In genomic region chr16:44103806-44104766, GRCm38 (mm10) we compare ENCODE assay signal across 13 mouse cellular contexts. TPM values are rescaled to one million over a fixed set of nuclear protein-coding genes. Genes with fewer than 3 reads are reported as not detected.
DNase-seq lines count a peak whose midpoint lies in the region; ATAC-seq and TF ChIP-seq lines count a peak whose summit lies in the region.
"Had no signal": no experiment of that assay in that cellular context is flagged by ENCODE, and none has a peak within 500 bp of the region (broad histone marks: within the 10 kb centered on the region; RNA-seq: fewer than 3 reads in every experiment).

No protein-coding gene starts in this region.

- H3K4me1 ChIP-seq in forebrain, postnatal 0 days (ENCODE audit: insufficient read depth) = no peaks in the 10 kb centered on the region
- H3K4me1 ChIP-seq in forebrain, embryonic 14.5 days (ENCODE audit: control insufficient read depth, insufficient read depth, low read length) = no peaks in the 10 kb centered on the region
- H3K4me1 ChIP-seq in testis, adult 2 months (ENCODE audit: control insufficient read depth, insufficient read depth, low read length) = no peaks in the 10 kb centered on the region
- no peaks in the 10 kb centered on the region for H3K4me1 ChIP-seq in embryonic facial prominence, embryonic 10.5 days

- no peak for TF ChIP-seq POLR2A in testis, adult 2 months (IDR thresholded peaks at IDR 0.05; ENCODE audit: control insufficient read depth, low read depth, low read length)

- H3K36me3 ChIP-seq in forebrain, postnatal 0 days (ENCODE audit: insufficient read depth) = peaks cover 68% of the 10 kb centered on the region
- H3K36me3 ChIP-seq in forebrain, embryonic 14.5 days (ENCODE audit: control insufficient read depth, insufficient read depth, low read length) = peaks cover 79% of the 10 kb centered on the region
- peaks cover 3% of the 10 kb centered on the region; the same call in 1 of the 2 replicates for H3K36me3 ChIP-seq in testis, adult 2 months (ENCODE audit: control insufficient read depth, insufficient read depth, low read length)
- H3K36me3 ChIP-seq in embryonic facial prominence, embryonic 10.5 days (replicated peaks) = peaks cover 81% of the 10 kb centered on the region

- no peaks in the 10 kb centered on the region for H3K27me3 ChIP-seq in forebrain, postnatal 0 days (ENCODE audit: insufficient read depth, low read length)
- H3K27me3 ChIP-seq in forebrain, embryonic 14.5 days (replicated peaks; ENCODE audit: control insufficient read depth, insufficient read depth, low read length) = no peaks in the 10 kb centered on the region
- H3K27me3 ChIP-seq in testis, adult 2 months (ENCODE audit: control insufficient read depth, insufficient read depth, low read length) = no peaks in the 10 kb centered on the region
- H3K27me3 ChIP-seq in embryonic facial prominence, embryonic 10.5 days (replicated peaks; ENCODE audit: low read depth, poor library complexity, severe bottlenecking) = no peaks in the 10 kb centered on the region

- no peak overlapping the region for H3K4me2 ChIP-seq in forebrain, postnatal 0 days (ENCODE audit: low read depth)
- H3K4me2 ChIP-seq in forebrain, embryonic 14.5 days (ENCODE audit: low read length) = no peak overlapping the region

- H3K4me3 ChIP-seq in forebrain, postnatal 0 days (ENCODE audit: low read depth, low read length) = no peak overlapping the region
- H3K4me3 ChIP-seq in forebrain, embryonic 14.5 days (ENCODE audit: low read depth, low read length) = no peak overlapping the region
- no peak overlapping the region for H3K4me3 ChIP-seq in testis, adult 2 months (ENCODE audit: control insufficient read depth, low read depth, low read length)
- no peak overlapping the region for H3K4me3 ChIP-seq in embryonic facial prominence, embryonic 10.5 days

- WGBS in forebrain, postnatal 0 days = 92% methylated on average over 18 of the region's 18 CpGs
- WGBS in forebrain, embryonic 14.5 days = 92% methylated on average over 18 of the region's 18 CpGs
- 90% methylated on average over 18 of the region's 18 CpGs for WGBS in embryonic facial prominence, embryonic 10.5 days

- ATAC-seq in forebrain, postnatal 0 days = no peak
- no peak for ATAC-seq in forebrain, embryonic 14.5 days
- no peak for ATAC-seq in activated CD4-positive, CD25-positive, alpha-beta regulatory T cell, adult 4 months

- no peak overlapping the region for H3K27ac ChIP-seq in forebrain, postnatal 0 days (ENCODE audit: low read depth, low read length)
- no peak overlapping the region for H3K27ac ChIP-seq in forebrain, embryonic 14.5 days (ENCODE audit: low read depth, low read length)
- no peak overlapping the region for H3K27ac ChIP-seq in testis, adult 2 months (ENCODE audit: control insufficient read depth, insufficient read depth, low read depth, low read length)
- no peak overlapping the region for H3K27ac ChIP-seq in embryonic facial prominence, embryonic 10.5 days (replicated peaks)

- no peaks in the 10 kb centered on the region for H3K9me3 ChIP-seq in forebrain, postnatal 0 days (ENCODE audit: low read length)
- no peaks in the 10 kb centered on the region for H3K9me3 ChIP-seq in forebrain, embryonic 14.5 days (replicated peaks; ENCODE audit: control insufficient read depth, low read length)
- H3K9me3 ChIP-seq in embryonic facial prominence, embryonic 10.5 days = no peaks in the 10 kb centered on the region

- DNase-seq in forebrain, postnatal 0 days = no peak
- DNase-seq in forebrain, embryonic 14.5 days (ENCODE audit: low spot score) = no peak
- no peak for DNase-seq in testis, postnatal 14 days (ENCODE audit: low spot score)
- peak; percentile 12 for DNase-seq in embryonic facial prominence, embryonic 10.5 days (ENCODE audit: low spot score)
- peak; percentile 16 for DNase-seq in naive thymus-derived CD4-positive, alpha-beta T cell, adult 2 months (ENCODE audit: low read depth)
- no peak for DNase-seq in ovary, postnatal 14 days (ENCODE audit: low spot score)
- DNase-seq: adrenal gland, adult 8-10 months; cerebellum, adult 11 months; gastrocnemius, postnatal 10 days; heart, postnatal 14 days; lung, postnatal 14 days had no signal

- no peak overlapping the region for H3K9ac ChIP-seq in forebrain, postnatal 0 days
- no peak overlapping the region for H3K9ac ChIP-seq in forebrain, embryonic 14.5 days (ENCODE audit: low read length)

- TF ChIP-seq CTCF in forebrain, postnatal 0 days (IDR thresholded peaks at IDR 0.05; ENCODE audit: low read depth) = peak; percentile 8; the same call in 1 of the 2 replicates
- TF ChIP-seq CTCF in testis, adult 2 months (IDR thresholded peaks at IDR 0.05; ENCODE audit: control insufficient read depth, insufficient read depth, insufficient replicate concordance, low read depth, low read length) = 0 out of 2 replicates have a peak, but pooled peaks have one; percentile 5

RNA-seq across cellular contexts. Expression of gene Atp6v1a, which starts 35.4 kb away (rescaled TPM):
- total RNA-seq in forebrain, postnatal 0 days (2014; rRNA removed) = 192 TPM in 2 replicates
- polyA plus RNA-seq in forebrain, postnatal 0 days (2015; fragmentation: Nextera tagmentation; extraction: Ambion mirVana) = 132 and 149 TPM in 2 replicates
- 125 and 127 TPM in 2 replicates for polyA plus RNA-seq in forebrain, embryonic 14.5 days (2014; fragmentation: Nextera tagmentation; extraction: Ambion mirVana)
- polyA plus RNA-seq in testis, adult 2 months (2012; rRNA removed) = 34.6 and 38.5 TPM in 2 replicates
- 40.5 and 42.8 TPM in 2 replicates for polyA plus RNA-seq in embryonic facial prominence, embryonic 10.5 days (2016; fragmentation: Nextera tagmentation; extraction: Ambion mirVana)
- 10 to 100 TPM; 32.7 to 35.0 TPM for polyA plus RNA-seq in activated CD4-positive, CD25-positive, alpha-beta regulatory T cell, adult 4 months (2017; shearing (Covaris generic))

RNA-seq across cellular contexts. Expression of gene Naa50, which starts 35.5 kb away (rescaled TPM):
- total RNA-seq in forebrain, postnatal 0 days (2014; rRNA removed) = 16.2 and 19.8 TPM in 2 replicates
- polyA plus RNA-seq in forebrain, postnatal 0 days (2015; fragmentation: Nextera tagmentation; extraction: Ambion mirVana) = 43.4 and 51.6 TPM in 2 replicates
- polyA plus RNA-seq in forebrain, embryonic 14.5 days (2014; fragmentation: Nextera tagmentation; extraction: Ambion mirVana) = 39.6 and 44.8 TPM in 2 replicates
- polyA plus RNA-seq in testis, adult 2 months (2012; rRNA removed) = 4.4 and 4.8 TPM in 2 replicates
- polyA plus RNA-seq in embryonic facial prominence, embryonic 10.5 days (2016; fragmentation: Nextera tagmentation; extraction: Ambion mirVana) = 133 and 135 TPM in 2 replicates
- 10 to 100 TPM; 29.1 to 32.3 TPM for polyA plus RNA-seq in activated CD4-positive, CD25-positive, alpha-beta regulatory T cell, adult 4 months (2017; shearing (Covaris generic))

RNA-seq across cellular contexts. Expression of gene Gramd1c, which starts 40.9 kb away (rescaled TPM):
- total RNA-seq in forebrain, postnatal 0 days (2014; rRNA removed) = 2.7 and 4.4 TPM in 2 replicates
- polyA plus RNA-seq in forebrain, postnatal 0 days (2015; fragmentation: Nextera tagmentation; extraction: Ambion mirVana) = 0.93 and 2.1 TPM in 2 replicates
- polyA plus RNA-seq in forebrain, embryonic 14.5 days (2014; fragmentation: Nextera tagmentation; extraction: Ambion mirVana) = 2.1 and 2.3 TPM in 2 replicates
- polyA plus RNA-seq in testis, adult 2 months (2012; rRNA removed) = 16.8 and 19.5 TPM in 2 replicates
- polyA plus RNA-seq in embryonic facial prominence, embryonic 10.5 days (2016; fragmentation: Nextera tagmentation; extraction: Ambion mirVana) = 3.3 and 3.8 TPM in 2 replicates
- polyA plus RNA-seq in activated CD4-positive, CD25-positive, alpha-beta regulatory T cell, adult 4 months (2017; shearing (Covaris generic)) = 1 to 10 TPM; 3.6 TPM

Comparison
In these comparisons a context has a peak if more than half of its experiments do, and no peak if none do; other contexts are left out.
1. DNase-seq: peak in embryonic facial prominence, embryonic 10.5 days (single experiment) and naive thymus-derived CD4-positive, alpha-beta T cell, adult 2 months (single experiment); none in forebrain, postnatal 0 days (single experiment), forebrain, embryonic 14.5 days (single experiment), testis, postnatal 14 days (single experiment) and ovary, postnatal 14 days (single experiment).